Mouse (Mus musculus): ENCODE measurements around the gene Pax5. TPM values are rescaled to one million over a fixed set of nuclear protein-coding genes. Genes with fewer than 3 reads are reported as not detected.

Pax5 gene
- polyA plus RNA-seq, 1 experiment from 2014 or later = not detected

DNA sequence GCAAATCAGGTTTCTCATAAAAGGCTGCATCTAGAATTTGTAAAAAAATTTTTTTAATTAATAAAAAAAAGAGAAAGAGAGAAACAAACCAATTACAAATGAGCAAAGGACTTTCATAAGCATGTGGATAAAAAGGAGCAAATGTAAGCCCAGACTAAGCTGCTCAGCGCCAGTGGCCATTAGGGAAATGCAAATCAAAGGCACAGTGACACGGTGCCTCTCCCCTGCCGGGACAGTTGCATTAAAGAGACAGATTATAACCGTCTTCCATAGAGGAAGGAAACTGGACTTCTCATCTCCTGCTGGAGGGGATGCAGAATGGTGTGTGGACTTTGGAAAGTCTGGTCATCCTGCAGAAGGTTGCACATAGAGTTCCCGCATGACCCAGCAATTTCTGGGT is 133.5 kb downstream of the Pax5 start:
- H3K9ac ChIP-seq (ENCODE audit: low read depth, low read length) = no peak overlapping the region
- no peak overlapping the region for H3K4me3 ChIP-seq (ENCODE audit: low read depth, low read length)
- DNase-seq (ENCODE audit: low spot score) = no peak
- no peak overlapping the region for H3K27ac ChIP-seq (ENCODE audit: low read depth, low read length)
- no peaks in the 10 kb centered on the region for H3K36me3 ChIP-seq (ENCODE audit: control insufficient read depth, insufficient read depth, low read length)
- H3K27me3 ChIP-seq (replicated peaks; ENCODE audit: control insufficient read depth, insufficient read depth, low read length) = no peaks in the 10 kb centered on the region
- WGBS = 47% methylated on average over 5 of the region's 5 CpGs
- no peak overlapping the region for H3K4me2 ChIP-seq
- ATAC-seq (replicated peaks; ENCODE audit: low FRiP score) = no peak
- no peaks in the 10 kb centered on the region for H3K9me3 ChIP-seq (ENCODE audit: control insufficient read depth, low read length)
- no peaks in the 10 kb centered on the region for H3K4me1 ChIP-seq (replicated peaks; ENCODE audit: control insufficient read depth, insufficient read depth, low read length)

DNA sequence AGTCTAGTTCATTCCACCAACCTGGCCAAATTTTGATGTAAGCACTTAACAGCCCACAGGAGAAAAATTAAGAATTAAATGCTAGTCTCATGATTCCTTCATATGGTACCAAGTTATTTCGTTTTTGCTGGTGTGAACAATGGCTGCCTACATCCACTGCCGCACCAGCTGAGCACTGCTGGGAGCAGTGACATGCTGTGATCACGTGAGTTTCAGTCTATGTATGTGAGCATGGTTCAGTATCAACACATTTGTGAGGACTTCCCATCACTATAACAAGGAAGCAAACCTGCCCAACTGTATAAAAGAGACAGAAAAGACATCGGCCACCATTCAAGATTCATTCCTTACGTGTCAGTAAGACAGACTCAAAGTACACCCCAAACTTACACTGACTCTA is 137.3 kb downstream of the Pax5 start:
- no peak overlapping the region for H3K4me2 ChIP-seq
- no peak overlapping the region for H3K9ac ChIP-seq (ENCODE audit: low read depth, low read length)
- DNase-seq (ENCODE audit: low spot score) (no peak), ATAC-seq (replicated peaks; ENCODE audit: low FRiP score) (no peak)
- no peak overlapping the region for H3K4me3 ChIP-seq (ENCODE audit: low read depth, low read length)
- no peak overlapping the region for H3K27ac ChIP-seq (ENCODE audit: low read depth, low read length)
- no peaks in the 10 kb centered on the region for H3K4me1 ChIP-seq (replicated peaks; ENCODE audit: control insufficient read depth, insufficient read depth, low read length)
- H3K36me3 ChIP-seq (ENCODE audit: control insufficient read depth, insufficient read depth, low read length) = no peaks in the 10 kb centered on the region
- 79% methylated on average over 5 of the region's 5 CpGs for WGBS
- H3K9me3 ChIP-seq (ENCODE audit: control insufficient read depth, low read length) = no peaks in the 10 kb centered on the region
- no peaks in the 10 kb centered on the region for H3K27me3 ChIP-seq (replicated peaks; ENCODE audit: control insufficient read depth, insufficient read depth, low read length)

DNA sequence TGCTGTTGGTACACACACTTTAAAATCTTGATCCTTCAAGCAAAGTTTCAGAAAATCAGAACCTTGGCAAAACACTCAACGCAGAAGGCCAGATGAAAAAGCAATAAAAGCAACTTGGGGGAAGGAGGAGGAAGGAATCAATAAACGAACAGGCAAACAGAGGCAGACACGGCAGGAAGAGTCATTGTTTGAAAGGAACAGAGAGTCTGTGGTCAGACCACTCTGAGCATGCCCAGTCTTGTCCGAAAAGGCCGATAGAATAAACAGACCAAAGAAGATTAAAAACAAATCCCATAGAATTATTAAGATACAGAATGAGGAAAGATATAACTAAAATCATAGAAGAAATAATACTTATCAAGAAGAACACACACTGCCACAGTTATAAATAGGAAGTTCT is 137.9 kb downstream of the Pax5 start:
- H3K4me1 ChIP-seq (replicated peaks; ENCODE audit: control insufficient read depth, insufficient read depth, low read length) = no peaks in the 10 kb centered on the region
- no peaks in the 10 kb centered on the region for H3K27me3 ChIP-seq (replicated peaks; ENCODE audit: control insufficient read depth, insufficient read depth, low read length)
- no peak overlapping the region for H3K27ac ChIP-seq (ENCODE audit: low read depth, low read length)
- WGBS = 51% methylated on average over 5 of the region's 5 CpGs
- ATAC-seq (replicated peaks; ENCODE audit: low FRiP score) (no peak), DNase-seq (ENCODE audit: low spot score) (no peak)
- H3K9ac ChIP-seq (ENCODE audit: low read depth, low read length) = no peak overlapping the region
- H3K9me3 ChIP-seq (ENCODE audit: control insufficient read depth, low read length) = no peaks in the 10 kb centered on the region
- H3K4me2 ChIP-seq = no peak overlapping the region
- H3K4me3 ChIP-seq (ENCODE audit: low read depth, low read length) = no peak overlapping the region
- no peaks in the 10 kb centered on the region for H3K36me3 ChIP-seq (ENCODE audit: control insufficient read depth, insufficient read depth, low read length)

DNA sequence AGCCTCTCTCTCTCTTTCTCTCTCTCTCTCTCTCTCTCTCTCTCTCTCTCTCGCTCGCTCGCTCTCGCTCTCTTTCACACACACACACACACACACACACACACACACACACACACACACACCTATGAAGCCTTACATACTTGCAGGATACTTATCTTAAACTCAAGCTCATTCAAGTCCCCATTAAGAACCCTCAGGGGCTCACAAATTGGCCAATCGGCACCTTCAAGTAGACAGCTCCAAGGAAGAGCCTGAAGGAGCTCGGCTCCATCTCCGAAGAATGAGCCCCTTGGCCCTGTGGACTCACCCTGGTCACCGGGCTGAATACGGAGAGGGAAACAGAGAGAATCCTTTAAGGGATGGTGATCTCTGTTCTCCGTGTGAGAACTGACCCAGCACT is 141.1 kb downstream of the Pax5 start:
- H3K4me2 ChIP-seq = no peak overlapping the region
- H3K36me3 ChIP-seq (ENCODE audit: control insufficient read depth, insufficient read depth, low read length) = no peaks in the 10 kb centered on the region
- H3K27me3 ChIP-seq (replicated peaks; ENCODE audit: control insufficient read depth, insufficient read depth, low read length) = 0 out of 2 replicates have a peak, but pooled peaks cover 3% of the 10 kb centered on the region
- ATAC-seq (replicated peaks; ENCODE audit: low FRiP score) (no peak), DNase-seq (ENCODE audit: low spot score) (no peak)
- 83% methylated on average over 10 of the region's 10 CpGs for WGBS
- no peak overlapping the region for H3K27ac ChIP-seq (ENCODE audit: low read depth, low read length)
- H3K4me3 ChIP-seq (ENCODE audit: low read depth, low read length) = no peak overlapping the region
- no peaks in the 10 kb centered on the region for H3K4me1 ChIP-seq (replicated peaks; ENCODE audit: control insufficient read depth, insufficient read depth, low read length)
- H3K9me3 ChIP-seq (ENCODE audit: control insufficient read depth, low read length) = no peaks in the 10 kb centered on the region
- no peak overlapping the region for H3K9ac ChIP-seq (ENCODE audit: low read depth, low read length)

DNA sequence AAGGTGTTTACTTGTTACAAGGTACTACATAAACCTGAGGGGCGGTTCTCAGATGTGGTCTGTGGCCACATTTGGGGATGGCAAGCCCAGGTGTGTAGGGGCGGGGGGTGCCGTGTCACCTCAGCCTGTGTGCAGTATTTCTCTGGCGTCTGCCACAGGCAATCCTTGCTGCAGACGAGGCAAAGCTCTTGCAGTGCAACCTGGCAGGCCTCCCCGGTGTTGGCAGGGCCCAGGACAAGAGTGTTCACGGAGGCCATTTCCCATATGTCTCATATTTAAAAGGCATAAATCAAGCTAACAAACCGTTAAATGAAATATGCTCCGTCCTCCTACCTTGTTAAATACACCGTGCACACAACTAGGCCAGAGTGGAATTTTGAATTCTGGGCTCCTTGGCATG is 141.6 kb downstream of the Pax5 start:
- Histone ChIP-seq H3K4me3 (ENCODE audit: low read depth, low read length) (no peak overlapping the region), H3K4me1 (replicated peaks; ENCODE audit: control insufficient read depth, insufficient read depth, low read length) (no peaks in the 10 kb centered on the region), H3K36me3 (ENCODE audit: control insufficient read depth, insufficient read depth, low read length) (no peaks in the 10 kb centered on the region), H3K9me3 (ENCODE audit: control insufficient read depth, low read length) (no peaks in the 10 kb centered on the region), H3K9ac (ENCODE audit: low read depth, low read length) (no peak overlapping the region), H3K27ac (ENCODE audit: low read depth, low read length) (no peak overlapping the region), H3K4me2 (no peak overlapping the region), H3K27me3 (replicated peaks; ENCODE audit: control insufficient read depth, insufficient read depth, low read length) (0 out of 2 replicates have a peak, but pooled peaks cover 3% of the 10 kb centered on the region)
- 74% methylated on average over 10 of the region's 10 CpGs for WGBS
- no peak for ATAC-seq (replicated peaks; ENCODE audit: low FRiP score)
- no peak for DNase-seq (ENCODE audit: low spot score)

DNA sequence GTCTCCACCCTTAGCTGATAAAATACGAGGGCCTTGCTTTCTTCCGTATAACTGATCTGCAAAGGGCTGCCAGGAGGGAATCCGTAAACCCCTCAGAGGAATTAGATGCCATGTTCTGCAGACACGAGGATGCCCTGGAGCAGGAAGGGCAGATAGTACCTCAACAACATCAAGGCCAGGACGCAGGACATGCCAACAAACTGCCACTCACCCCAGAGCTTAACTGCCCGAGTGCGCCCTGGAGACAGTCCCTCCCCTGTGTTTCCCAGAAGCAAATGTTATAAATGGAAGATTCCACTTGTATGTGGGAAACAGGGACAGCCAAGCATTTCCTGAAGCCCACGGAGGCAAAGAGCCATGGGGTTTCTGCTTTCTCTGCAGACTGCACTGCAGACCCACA is 143.9 kb downstream of the Pax5 start:
- no peaks in the 10 kb centered on the region for H3K36me3 ChIP-seq (ENCODE audit: control insufficient read depth, insufficient read depth, low read length)
- no peak overlapping the region for H3K27ac ChIP-seq (ENCODE audit: low read depth, low read length)
- ATAC-seq (replicated peaks; ENCODE audit: low FRiP score) (no peak), DNase-seq (ENCODE audit: low spot score) (no peak)
- no peak overlapping the region for H3K4me3 ChIP-seq (ENCODE audit: low read depth, low read length)
- no peak overlapping the region for H3K9ac ChIP-seq (ENCODE audit: low read depth, low read length)
- WGBS = 65% methylated on average over 8 of the region's 8 CpGs
- peaks cover 3% of the 10 kb centered on the region; the same call in 1 of the 2 replicates for H3K27me3 ChIP-seq (replicated peaks; ENCODE audit: control insufficient read depth, insufficient read depth, low read length)
- H3K4me1 ChIP-seq (replicated peaks; ENCODE audit: control insufficient read depth, insufficient read depth, low read length) = no peaks in the 10 kb centered on the region
- H3K9me3 ChIP-seq (ENCODE audit: control insufficient read depth, low read length) = no peaks in the 10 kb centered on the region
- H3K4me2 ChIP-seq = no peak overlapping the region

DNA sequence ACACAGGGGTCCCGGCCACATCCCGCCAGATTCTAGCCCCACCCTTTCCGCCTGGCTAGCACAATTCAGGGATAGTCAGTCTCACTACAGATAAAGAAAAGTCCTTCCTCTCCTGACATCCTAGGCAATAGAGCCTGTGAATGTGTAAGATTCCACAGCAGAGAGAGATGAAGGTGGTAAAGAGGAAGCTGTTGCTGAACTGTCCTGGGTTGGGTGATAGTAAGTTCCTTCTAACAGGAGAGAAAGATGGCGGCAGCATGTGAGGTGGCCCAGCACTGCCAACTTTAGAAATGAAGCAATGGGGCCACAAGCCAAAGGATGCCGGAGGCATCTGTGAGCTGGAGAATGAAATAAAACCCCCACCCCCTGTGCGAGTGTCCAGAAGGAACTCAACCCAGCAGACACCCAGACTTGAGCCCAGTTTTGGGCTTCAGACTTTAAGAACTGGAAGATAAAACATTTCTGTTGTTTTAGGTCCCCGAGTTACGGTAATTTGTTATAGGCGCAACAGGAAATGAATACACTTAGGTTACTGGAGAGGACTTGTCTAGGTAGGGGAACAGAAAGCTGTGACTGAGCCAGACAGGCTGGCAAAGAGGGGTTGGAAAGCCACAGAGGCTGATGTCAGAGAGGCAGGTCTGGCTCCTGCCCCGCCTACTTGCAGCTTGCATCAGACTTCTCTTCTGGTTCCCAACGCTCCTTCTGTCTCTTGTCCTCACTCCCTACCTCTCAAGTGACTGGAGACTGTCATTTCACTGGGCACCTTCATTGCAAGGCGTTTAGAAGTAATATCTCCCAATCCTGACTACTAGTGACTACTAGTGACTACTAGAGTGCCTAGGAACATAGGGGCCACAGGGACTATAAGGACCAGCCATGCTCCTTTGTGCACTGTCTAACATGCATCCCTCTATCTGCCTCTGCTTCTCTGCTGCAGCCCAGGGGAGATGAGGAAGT is 144.9 kb downstream of the Pax5 start:
- 71% methylated on average over 12 of the region's 12 CpGs for WGBS
- DNase-seq (ENCODE audit: low spot score) = no peak
- Histone ChIP-seq H3K27me3 (replicated peaks; ENCODE audit: control insufficient read depth, insufficient read depth, low read length) (peaks cover 3% of the 10 kb centered on the region; the same call in 1 of the 2 replicates), H3K9me3 (ENCODE audit: control insufficient read depth, low read length) (no peaks in the 10 kb centered on the region), H3K36me3 (ENCODE audit: control insufficient read depth, insufficient read depth, low read length) (no peaks in the 10 kb centered on the region), H3K4me2 (no peak overlapping the region), H3K4me1 (replicated peaks; ENCODE audit: control insufficient read depth, insufficient read depth, low read length) (no peaks in the 10 kb centered on the region), H3K4me3 (ENCODE audit: low read depth, low read length) (no peak overlapping the region), H3K9ac (ENCODE audit: low read depth, low read length) (no peak overlapping the region), H3K27ac (ENCODE audit: low read depth, low read length) (no peak overlapping the region)
- ATAC-seq (replicated peaks; ENCODE audit: low FRiP score) = no peak

DNA sequence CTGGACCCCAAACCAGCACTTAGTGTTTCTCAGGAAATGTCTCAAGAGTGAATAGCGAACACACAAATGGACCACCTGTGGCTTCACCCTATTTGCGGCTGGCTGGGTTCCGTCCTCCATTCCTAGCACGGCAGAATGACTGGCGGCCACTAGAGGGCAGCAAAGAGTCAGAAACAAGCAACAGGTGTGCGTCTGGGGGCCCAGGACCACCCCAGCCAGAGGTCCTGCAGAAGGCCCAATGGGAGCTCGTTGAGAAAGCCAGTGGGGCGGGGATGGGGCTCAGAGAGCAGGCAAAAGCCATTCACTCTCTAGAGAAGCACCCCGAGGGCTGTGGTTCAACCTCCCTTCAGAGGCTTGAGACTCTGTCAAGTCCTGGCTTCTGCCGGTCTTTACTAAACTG is 145.7 kb downstream of the Pax5 start:
- H3K4me2 ChIP-seq = no peak overlapping the region
- no peak overlapping the region for H3K27ac ChIP-seq (ENCODE audit: low read depth, low read length)
- no peaks in the 10 kb centered on the region for H3K36me3 ChIP-seq (ENCODE audit: control insufficient read depth, insufficient read depth, low read length)
- no peaks in the 10 kb centered on the region for H3K9me3 ChIP-seq (ENCODE audit: control insufficient read depth, low read length)
- DNase-seq (ENCODE audit: low spot score) = peak; percentile 56
- 10% methylated on average over 10 of the region's 10 CpGs for WGBS
- H3K27me3 ChIP-seq (replicated peaks; ENCODE audit: control insufficient read depth, insufficient read depth, low read length) = peaks cover 3% of the 10 kb centered on the region; the same call in 1 of the 2 replicates
- H3K9ac ChIP-seq (ENCODE audit: low read depth, low read length) = no peak overlapping the region
- no peaks in the 10 kb centered on the region for H3K4me1 ChIP-seq (replicated peaks; ENCODE audit: control insufficient read depth, insufficient read depth, low read length)
- H3K4me3 ChIP-seq (ENCODE audit: low read depth, low read length) = no peak overlapping the region
- ATAC-seq (replicated peaks; ENCODE audit: low FRiP score) = no peak

DNA sequence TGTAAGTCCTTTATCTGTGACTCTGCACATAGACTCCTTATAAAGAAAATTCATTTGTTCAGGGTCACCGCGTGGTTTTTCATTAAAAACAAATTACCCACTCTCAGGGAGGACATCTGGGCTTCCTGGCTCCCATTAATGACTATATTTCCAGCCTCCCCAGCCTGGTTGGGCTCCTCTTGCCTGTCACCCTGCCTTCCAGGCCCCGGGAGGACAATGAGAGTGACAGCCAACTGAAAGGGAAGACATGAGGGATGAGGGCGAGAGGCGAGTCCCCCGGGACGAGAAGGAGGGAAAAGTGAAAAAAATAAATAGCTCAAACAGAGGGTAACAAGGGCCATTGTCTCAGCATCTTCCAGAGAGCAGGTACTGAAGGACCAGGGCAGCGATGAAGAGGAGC is 149.3 kb downstream of the Pax5 start:
- no peak overlapping the region for H3K4me2 ChIP-seq
- H3K9ac ChIP-seq (ENCODE audit: low read depth, low read length) = no peak overlapping the region
- no peaks in the 10 kb centered on the region for H3K4me1 ChIP-seq (replicated peaks; ENCODE audit: control insufficient read depth, insufficient read depth, low read length)
- H3K27me3 ChIP-seq (replicated peaks; ENCODE audit: control insufficient read depth, insufficient read depth, low read length) = peaks cover 13% of the 10 kb centered on the region
- H3K4me3 ChIP-seq (ENCODE audit: low read depth, low read length) = no peak overlapping the region
- DNase-seq (ENCODE audit: low spot score) (no peak), ATAC-seq (replicated peaks; ENCODE audit: low FRiP score) (no peak)
- no peak overlapping the region for H3K27ac ChIP-seq (ENCODE audit: low read depth, low read length)
- H3K9me3 ChIP-seq (ENCODE audit: control insufficient read depth, low read length) = no peaks in the 10 kb centered on the region
- WGBS = 71% methylated on average over 8 of the region's 8 CpGs
- H3K36me3 ChIP-seq (ENCODE audit: control insufficient read depth, insufficient read depth, low read length) = no peaks in the 10 kb centered on the region
